Mouse (Mus musculus) CD4-positive, CD25-positive, alpha-beta regulatory T cell, adult 4 months (primary cell): ENCODE results near the gene Lrr1. TPM values are rescaled to one million over a fixed set of nuclear protein-coding genes. Genes with fewer than 3 reads are reported as not detected.
"Not testable (repeated sequence)": the region's sequence is repeated elsewhere in the genome, so short reads cannot be mapped to it uniquely, and the experiment has no call there.

Experiments
- ATAC-seq: one replicate; pipeline ENCODE4 v1.8.0; 2017
- polyA plus RNA-seq, 2 experiments: library from polyadenylated mRNA; unstranded; fragments of 100-300 nt; shearing (Covaris generic); gene quantifications; one replicate each; pipeline ENCODE4 v1.2.1; 2017

Lrr1 gene
- polyA plus RNA-seq, 2 experiments from 2014 or later: 0.70 to 0.71 TPM

DNA sequence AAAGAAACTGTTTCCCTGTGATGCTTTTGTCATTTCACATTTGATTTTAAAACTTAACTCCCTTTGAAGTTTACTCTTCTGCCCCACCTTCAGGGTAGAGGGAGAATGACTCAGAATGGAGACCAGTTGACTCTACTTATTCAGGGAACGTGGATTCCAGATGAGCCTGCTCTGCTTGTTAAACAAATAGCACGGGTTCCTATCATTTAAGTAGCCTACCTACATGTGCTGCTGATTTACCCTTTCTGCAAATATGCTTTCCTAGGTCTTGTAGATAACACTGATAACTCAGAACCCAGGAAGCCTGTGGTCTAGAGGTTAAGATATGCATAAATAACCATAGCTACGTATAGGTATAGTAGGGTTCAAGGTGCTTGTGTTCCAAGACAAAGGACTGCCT lies 3.7 kb upstream of the Lrr1 start:
- ATAC-seq: peak; percentile 35

- ATAC-seq: not testable (repeated sequence)
These were observed 1.6 kb upstream of the Lrr1 start for GRCm38 (mm10) chr12:69166861-69167581.

- peak; percentile 25 for ATAC-seq
These were observed 756 bp upstream of the Lrr1 start for GRCm38 (mm10) chr12:69167656-69168460.

DNA sequence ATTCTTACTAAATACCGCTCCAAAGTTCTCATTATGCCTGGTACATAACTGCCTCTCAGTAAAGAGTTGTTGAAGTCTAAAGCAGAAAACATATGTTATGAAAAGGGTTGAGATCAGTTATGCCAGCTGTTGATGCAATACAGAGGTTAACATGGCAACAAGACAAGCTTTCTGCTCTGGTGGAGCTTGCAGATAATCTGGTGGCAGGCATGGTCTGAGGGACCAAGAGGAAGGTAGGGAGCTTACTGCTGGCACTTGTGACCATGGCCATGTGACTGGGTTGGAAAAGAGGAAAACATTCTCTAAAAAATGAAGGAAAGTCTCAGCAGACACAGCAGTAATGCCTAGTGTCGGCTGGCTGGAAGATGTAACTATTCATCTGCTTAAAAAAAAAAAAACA lies 2.7 kb downstream of the Lrr1 start:
- ATAC-seq: no peak

- ATAC-seq: no peak
These were observed 7.4 kb downstream of the Lrr1 start for GRCm38 (mm10) chr12:69175975-69176374.

- ATAC-seq: no peak
These were observed 8.9 kb downstream of the Lrr1 start for GRCm38 (mm10) chr12:69177526-69177925.

DNA sequence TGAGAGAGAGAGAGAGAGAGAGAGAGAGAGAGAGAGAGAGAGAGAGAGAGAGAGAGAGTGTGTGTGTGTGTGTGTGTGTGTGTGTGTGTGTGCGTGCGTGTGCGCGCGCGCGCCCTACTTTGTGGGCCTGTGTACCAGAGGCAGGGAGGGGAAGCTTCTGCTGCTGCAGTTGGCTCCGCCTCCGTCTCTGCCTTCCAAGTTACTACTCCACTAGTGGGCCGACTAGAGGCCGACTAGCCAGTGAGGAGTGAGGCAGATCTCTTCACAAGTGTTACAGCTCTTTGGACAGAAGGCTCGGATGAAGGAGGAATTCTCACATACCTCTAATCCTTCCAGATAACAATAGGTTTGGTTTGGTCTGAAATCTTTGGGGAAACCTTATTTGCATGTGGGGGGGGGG lies 10.8 kb downstream of the Lrr1 start:
- no peak for ATAC-seq

DNA sequence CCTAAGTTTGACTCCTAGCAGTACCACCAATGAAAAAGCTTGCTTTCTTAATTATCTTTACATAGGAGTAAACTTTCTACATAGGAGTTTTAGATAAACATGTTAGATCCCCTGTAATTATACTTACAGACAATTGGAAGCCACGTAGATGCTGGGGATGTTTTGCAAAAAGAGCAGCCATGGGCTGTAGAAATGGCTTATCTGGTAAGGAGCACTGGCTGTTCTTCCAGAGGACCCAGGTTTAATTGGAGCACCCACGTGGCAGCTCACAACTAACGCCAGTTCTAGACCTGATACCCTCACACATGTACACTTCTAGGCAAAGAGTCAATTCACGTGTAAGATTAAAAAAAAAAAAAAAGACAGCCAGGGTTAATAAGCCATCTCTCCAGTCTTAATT lies 13.2 kb downstream of the Lrr1 start:
- no peak for ATAC-seq

DNA sequence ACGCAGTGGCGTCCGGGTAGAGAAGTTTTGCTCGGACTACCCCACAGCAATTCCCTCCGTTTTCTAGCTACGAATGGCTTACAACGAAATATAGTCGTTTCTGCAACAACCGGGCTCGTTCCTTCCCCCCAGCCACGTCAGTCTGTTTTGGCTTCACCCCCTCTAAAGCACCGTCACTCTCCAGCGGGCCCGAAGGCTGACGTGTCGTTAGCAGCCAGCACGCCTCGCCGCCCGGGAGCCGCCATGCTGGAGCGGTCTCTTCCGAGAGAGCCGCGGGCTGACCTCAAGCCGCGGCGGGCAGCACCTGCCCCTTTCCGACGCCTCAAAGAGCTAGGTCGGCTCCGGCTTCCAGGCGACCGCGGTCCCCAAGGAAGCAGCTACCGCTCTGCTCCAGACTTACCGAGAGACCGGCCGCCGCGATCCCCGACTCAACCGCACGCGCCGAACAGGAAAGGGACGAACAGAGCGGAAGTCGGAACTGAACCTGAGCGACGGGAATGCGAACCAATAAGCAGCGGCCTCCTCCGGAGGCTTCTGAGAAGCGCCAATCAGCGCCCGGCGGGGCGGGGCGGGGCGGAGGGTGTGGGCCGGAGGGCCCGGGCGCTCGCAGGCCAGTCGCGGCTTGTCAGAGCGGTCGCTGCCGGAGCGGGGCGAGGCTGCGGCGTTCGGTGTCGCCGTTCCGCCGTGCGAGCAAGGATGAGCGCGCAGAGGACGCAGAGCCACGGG lies 15.1 kb downstream of the Lrr1 start, which contains the start of the genes Rpl36al and Mgat2:
TSS of gene Rpl36al (minus strand) at position 501 of the 726 bp plus-strand sequence.
TSS of gene Mgat2 (plus strand) at position 575 of the 726 bp plus-strand sequence.
- ATAC-seq: peak; percentile 96

DNA sequence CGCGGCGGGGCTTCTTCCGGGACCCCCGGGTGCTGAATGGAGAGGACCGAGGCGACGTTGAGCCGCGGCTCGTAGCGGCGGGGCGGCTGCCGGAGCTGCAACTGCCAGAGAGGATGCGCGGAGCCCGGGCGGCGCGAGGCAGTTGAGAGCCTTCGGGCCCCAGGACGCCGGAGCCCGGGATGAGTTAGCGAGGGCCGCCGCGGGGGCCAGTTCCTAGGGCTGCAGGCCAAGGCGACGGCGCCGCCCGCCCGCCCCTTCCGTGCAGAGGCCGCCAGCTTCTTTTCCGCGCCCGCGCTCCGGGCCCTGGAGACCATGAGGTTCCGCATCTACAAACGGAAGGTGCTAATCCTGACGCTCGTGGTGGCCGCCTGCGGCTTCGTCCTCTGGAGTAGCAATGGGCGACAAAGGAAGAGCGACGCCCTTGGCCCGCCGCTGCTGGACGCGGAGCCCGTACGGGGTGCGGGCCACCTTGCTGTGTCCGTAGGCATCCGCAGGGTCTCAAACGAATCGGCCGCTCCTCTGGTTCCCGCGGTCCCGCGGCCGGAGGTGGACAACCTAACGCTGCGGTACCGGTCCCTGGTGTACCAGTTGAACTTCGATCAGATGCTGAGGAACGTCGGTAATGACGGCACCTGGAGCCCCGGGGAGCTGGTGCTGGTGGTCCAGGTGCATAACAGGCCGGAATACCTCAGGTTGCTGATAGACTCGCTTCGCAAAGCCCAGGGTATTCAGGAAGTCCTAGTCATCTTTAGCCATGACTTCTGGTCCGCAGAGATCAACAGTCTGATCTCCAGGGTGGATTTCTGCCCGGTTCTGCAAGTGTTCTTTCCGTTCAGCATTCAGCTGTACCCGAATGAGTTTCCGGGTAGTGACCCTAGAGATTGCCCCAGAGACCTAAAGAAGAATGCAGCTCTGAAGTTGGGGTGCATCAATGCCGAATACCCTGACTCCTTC lies 16.0 kb downstream of the Lrr1 start:
- ATAC-seq: peak; percentile 38

DNA sequence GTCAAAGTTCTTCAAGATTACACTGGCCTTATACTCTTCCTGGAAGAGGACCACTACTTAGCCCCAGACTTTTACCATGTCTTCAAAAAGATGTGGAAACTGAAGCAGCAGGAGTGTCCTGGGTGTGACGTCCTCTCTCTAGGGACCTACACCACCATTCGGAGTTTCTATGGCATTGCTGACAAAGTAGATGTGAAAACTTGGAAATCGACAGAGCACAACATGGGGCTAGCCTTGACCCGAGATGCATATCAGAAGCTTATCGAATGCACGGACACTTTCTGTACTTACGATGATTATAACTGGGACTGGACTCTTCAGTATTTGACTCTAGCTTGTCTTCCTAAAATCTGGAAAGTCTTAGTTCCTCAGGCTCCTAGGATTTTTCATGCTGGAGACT lies 16.8 kb downstream of the Lrr1 start:
- no peak for ATAC-seq

GRCm38 (mm10) chr12:69186811-69187471 lies 18.3 kb downstream of the Lrr1 start:
- ATAC-seq: no peak

DNA sequence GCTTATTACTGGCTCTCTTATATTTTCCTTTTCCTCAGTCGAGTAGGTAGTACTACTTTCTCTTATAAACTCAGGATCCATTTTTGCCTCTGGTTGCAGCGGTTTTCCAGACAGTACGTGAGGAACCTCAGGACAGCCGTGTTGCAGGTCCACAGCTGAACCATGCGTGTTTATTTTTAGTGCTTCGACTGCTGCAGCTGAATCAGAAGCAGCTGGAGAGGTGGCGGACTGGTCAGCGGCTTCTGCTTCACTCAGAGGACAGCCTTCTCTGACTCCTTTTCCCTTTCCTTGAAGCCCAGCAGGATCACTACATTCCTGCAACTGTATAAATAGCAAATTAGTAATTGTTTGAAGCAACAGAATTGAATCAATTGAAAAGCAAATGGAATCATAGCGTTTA lies 21.5 kb downstream of the Lrr1 start:
- ATAC-seq: no peak

- peak; percentile 73 for ATAC-seq
These were observed 21.9 kb downstream of the Lrr1 start for GRCm38 (mm10) chr12:69190522-69190921.

DNA sequence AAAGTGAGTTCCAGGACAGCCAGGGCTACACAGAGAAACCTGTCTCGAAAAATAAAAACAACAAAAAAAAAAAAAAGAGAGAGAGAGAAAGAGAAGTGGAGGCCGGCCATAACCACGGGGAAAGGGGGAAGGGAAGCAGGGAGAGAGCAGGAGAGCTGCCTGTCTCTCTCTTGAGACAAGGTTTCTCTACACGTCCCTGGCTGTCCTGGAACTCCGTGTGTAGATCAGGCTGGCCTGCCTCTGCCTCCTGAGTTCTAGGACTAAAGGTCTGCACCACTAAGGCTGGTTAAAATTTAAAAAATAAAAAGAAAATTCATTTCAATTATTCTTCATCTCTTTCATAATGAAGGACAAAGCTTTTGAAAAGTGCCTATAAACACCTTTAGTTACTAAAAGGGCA lies 22.8 kb downstream of the Lrr1 start:
- ATAC-seq: no peak

DNA sequence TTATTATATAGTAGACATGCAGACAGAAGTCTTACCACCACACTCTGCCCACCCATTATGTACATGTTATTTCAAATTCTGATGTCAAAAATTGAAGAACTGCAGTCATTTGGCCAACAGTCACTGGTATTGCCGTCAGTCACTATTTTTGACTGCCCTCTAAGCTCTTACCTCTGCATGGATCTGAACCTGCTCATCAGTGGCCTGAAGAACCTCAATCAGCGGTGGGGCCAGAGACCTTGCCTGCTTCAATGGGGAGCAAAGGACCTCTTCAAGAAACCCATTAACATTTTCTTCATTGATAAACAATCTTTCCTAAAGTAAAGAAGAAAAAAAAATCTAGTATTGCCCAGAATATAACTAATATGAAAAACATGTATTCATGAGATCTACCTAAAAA lies 24.0 kb downstream of the Lrr1 start:
- ATAC-seq: no peak

DNA sequence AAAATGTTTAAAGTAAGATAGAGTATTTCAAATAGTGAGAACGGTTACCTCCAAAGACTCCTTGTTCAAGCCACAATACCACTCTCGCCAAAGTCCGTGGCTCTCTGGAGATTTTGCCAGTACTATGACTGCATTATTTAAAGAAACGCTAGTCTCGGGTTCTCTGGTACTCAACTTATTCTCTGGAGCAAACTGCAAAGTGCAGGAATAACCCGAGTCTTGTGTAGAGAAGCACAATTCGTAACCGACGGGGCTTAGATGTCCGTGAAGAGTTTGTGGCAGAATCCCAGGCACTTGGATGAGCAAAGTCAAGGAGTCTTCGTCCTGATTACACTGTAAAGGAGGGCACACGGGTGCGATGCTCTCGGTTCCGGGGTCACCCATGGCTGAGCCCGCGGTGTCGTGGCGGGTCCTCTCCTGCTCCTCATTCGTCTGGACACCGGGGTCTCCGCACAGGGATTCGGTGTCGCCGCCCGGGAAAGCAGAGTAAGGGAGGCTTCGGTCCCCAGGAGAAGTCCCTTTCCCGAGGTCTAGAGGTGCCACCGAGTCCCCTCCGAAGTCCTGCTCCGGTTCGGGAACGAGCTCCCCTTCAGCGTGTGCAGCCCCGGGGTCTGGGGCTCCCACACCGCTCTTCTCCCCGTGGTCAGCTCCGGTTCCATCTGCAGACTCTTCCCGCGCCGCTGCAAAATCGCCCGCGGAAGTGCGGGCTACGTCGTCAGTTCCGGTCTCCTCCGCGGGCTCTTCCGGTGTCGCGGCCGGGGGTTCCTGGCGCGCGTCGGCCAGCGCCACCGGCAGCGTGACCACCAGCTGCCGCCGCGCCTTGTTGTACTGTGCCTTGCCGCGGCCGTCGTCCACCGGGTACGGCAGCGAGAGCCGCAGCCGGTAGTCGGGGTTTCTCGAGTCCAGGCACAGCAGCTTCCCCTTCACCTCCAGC lies 28.1 kb downstream of the Lrr1 start, which contains the start of gene Gm49383:
TSS of gene Gm49383 (minus strand) at position 661 of the 934 bp plus-strand sequence.
- peak; percentile 75 for ATAC-seq

DNA sequence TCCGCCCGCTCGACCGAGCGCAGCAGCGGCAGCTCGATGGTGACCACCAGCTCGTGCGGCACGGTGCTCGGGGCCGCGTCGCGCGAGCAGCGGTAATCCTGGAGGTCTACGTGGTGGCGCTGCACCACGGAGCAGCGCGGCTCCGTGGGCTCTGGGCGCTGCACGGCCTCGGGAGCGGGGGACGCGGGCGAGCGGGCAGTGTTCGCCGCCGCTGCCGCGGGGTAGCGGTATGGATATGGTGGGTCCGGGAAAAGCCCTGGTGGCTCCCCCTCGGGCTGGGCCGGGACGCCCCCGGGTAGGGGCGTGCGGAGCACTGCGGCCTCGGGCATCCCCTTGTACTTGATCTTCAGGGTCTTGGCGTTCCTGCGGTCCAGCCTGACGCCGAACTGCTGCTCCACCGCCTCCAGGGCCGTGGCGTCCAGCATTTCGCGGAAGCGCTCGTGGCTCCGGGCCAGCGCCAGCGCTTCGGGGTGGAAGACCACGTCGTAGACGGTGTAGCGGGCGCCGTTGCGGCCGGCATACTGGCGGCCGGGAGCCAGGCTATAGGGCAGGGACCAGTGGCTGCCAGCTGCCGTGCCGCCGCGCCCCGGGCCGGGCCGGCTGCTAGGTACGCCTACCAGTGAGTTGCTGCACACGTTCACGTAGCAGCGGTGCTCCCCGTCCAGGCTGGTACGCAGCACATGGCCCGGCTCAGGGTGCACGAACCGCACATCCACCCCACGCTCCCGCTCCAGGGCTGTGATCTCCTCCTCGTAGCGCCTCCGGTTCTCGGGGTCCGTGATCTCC lies 29.0 kb downstream of the Lrr1 start:
- peak; percentile 69 for ATAC-seq

GRCm38 (mm10) chr12:69198164-69198535 lies 29.5 kb downstream of the Lrr1 start, which contains the start of gene Dnaaf2:
Gene Dnaaf2 (minus strand): TSS chr12:69198429.
- peak; percentile 5 for ATAC-seq
